Mouse (Mus musculus) liver, postnatal 0 days (tissue): ENCODE data around the gene B4galt4.

Experiments
- CTCF ChIP-seq: sonication (generic); IDR thresholded peaks from 2 replicates; pipeline ENCODE4 v1.5.1; 2016; ENCODE audit warnings: antibody characterized with exemption, low read depth
- EP300 ChIP-seq: IDR thresholded peaks from 2 replicates; pipeline ENCODE4 v1.6.1; 2016; ENCODE audit warnings: antibody characterized with exemption, low read depth, mild to moderate bottlenecking

DNA sequence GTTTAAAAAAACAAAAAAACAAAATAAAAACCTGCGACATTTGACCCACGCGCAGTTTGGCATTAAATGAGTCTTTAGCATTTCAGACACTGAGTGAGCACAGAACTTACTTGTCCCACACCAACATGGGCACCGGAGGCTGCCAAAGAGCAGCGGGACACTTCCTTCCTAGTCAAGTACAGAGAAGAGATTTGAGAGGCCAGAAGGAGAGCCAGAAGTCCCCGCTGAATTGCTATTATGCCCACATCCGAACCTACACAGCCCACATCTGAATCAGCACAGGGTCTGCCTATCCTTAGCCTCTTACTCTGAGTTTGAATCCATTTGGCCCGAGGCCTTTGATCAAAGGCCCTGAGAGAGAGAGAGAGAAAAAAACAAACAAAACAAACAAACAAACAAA is 17.8 kb upstream of the B4galt4 start:
- no peak for TF ChIP-seq EP300
- TF ChIP-seq CTCF: no peak
